Mouse (Mus musculus) cerebellum, adult 11-12 months (tissue): ENCODE measurements around the gene Fam160b1.

Experiments used
- DNase-seq: peaks from one replicate; pipeline ENCODE4 v3.0.0; 2022

Gene Fam160b1

DNA sequence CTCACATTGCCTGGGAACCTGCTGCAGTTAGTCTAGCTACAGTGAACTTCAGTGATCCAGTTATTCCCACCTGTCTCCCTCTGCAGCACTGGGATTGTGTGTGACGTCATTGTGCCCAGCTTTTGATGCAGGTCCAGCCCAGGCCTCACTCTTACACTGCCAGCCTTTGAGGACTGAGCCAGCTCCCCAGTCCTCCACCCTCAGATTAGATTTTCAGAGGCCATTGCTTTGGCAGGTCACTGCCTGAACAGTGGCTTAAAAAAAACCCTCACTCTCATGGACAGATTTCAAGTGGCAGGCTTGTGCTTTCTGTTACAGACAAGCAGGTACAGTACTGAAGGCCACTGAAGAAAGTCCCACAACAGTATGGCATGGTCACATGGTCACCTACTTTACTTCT is 15.8 kb upstream of the Fam160b1 start:
- no peak for DNase-seq

- DNase-seq, result no peak
Measured at GRCm38 (mm10) chr19:57349096-57349495, 11.4 kb upstream of the Fam160b1 start.

GRCm38 (mm10) chr19:57352337-57352935 is 8.0 kb upstream of the Fam160b1 start:
- no peak for DNase-seq

DNA sequence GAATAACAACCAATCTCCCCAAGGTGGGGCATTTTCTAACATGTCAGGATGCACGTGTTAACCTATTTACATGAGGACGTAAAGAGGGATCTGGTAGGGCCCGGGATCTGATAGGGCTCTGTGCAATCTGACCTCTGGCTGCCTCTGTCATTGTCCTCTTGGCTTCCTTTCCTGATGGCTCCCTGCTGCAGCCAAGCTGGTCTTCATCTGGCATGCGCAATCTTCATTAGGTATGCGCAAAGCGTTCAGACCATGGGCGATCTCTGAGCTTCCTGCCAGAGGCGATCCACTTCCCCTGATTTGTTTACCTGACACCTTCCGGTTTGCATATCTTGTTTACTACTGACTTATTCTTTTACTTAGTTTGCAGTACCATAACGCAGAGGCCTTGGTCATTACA is 7.3 kb upstream of the Fam160b1 start:
- no peak for DNase-seq

- no peak for DNase-seq
Measured at GRCm38 (mm10) chr19:57354050-57354449, 6.4 kb upstream of the Fam160b1 start.

- DNase-seq, result no peak
Measured at GRCm38 (mm10) chr19:57354715-57355114, 5.8 kb upstream of the Fam160b1 start.

DNA sequence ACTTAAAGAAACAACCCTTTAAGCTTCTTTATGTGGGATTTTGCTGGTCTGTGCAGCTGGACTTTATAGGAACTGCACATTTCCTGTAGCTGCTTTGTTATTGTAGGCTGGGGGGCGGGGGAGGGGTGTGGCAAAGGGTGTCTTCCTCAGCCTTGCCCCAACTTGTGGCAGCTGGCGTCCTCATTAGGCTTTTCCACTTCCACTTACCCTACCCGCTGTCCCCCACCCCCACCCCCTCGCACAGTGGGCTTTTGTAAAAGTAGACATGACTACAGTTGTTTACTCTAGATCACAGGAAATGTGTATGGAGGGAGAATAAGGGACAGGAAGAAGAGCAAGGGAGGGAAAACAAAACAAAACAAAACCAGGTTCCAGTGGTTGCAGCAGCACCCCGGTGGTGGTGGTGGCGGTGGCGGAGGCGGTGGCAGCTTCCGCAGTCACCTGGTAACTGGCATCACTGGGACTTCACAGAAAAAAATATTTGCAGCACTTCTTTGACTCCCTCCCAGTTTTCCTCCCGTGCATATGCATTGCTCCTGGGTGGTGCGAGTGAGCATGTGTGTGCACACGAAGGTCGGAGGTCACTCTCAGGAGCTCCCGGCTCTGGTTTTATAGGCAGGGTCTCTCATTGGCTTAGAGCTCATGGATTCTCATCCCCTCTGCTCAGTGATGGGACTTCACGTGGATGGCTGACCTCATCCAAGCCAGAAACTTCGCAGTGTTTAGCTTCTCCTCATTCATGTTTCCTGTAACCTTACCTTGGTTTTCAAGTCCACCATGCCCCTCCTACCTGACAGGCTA is 4.8 kb upstream of the Fam160b1 start:
- DNase-seq, result no peak

- no peak for DNase-seq
Measured at GRCm38 (mm10) chr19:57356273-57356672, 4.2 kb upstream of the Fam160b1 start.

DNA sequence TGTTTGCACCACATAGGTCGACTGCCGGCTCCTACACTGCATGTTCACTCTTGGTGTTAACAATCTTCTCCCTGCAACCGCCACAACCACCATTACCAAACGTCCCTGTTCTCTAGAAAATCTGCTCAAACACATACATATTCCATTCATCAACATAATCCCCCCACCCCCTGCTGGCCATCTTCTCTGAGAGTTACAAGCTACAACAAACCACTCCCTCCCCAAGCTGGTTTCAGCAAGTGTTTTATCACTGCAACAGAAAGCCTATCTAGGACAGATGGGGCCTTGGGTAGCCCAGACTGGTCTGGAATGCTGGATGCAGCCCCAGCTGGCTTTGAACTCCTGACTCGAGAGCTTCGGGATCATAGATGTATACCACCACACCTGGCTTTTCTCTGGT is 3.2 kb upstream of the Fam160b1 start:
- DNase-seq, result no peak

DNA sequence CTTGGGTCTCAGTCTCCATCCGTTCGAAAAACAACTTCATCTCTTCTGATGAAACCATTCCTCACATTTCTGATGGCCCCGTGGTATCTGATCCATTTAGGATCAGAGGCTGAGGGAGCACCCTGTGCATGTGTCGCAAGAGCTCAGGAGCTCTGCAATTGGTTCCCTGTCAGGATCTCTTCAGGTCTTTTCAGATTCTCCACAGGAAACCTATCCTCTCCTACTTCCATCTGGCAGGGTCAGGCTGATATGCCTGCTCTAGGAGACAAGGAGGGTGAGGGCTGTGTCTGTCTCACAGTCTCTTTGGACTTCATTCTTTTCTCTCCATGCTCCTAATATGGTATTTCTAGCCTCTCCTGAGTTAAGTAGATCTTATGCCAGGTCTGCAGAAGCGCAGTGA is 2.7 kb upstream of the Fam160b1 start:
- DNase-seq, result no peak

DNA sequence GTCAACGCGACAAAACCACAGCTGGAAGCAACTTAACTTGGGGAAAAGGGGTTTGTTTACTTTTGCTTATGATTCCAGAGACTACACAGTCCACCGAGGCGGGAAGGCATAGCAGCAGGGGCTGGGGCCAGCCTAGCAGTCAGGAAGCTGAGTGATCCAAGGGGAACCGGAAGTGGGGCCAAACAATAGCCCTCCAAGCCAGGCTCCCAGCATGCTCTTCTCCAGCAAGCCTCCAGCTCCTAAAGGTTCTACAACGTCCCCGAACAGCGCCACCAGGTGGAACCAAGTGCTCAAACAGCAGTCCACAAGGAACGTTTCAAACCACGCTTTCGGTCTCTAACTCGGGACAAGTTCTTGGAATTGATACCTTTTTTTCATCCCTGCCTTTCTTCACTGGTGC is 2.2 kb upstream of the Fam160b1 start:
- peak; percentile 52 for DNase-seq

- DNase-seq, result peak; percentile 51
Measured at GRCm38 (mm10) chr19:57358836-57359598, 1.5 kb upstream of the Fam160b1 start.

DNA sequence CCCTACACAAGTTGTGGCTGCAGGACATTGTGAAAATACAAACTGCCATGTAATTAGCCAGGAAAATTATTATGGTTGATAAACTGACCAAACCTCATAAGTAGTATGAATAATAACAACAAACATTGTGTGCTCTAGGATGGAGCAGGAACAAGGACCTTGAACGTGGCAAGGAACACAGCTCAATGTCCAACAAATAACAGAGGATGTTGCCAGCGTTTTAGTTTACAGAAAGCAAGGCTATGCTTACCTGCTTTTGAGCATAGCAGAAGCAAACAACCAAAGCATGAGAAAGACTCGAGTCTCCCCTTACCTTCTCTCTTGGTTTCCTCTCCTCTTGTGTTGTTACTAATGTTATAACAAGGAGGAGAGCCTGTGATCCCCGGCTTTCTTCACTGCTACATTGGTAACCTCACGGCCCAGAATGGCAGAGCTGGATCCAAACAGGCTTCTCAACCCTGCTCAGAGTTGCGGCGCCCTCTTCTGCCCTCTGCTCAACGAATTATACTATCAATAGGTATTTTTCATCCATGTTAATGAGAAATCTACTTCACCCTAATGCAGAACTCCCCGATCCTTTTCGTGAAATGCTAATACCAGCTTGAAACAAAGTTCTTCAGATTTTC is 666 bp upstream of the Fam160b1 start:
- peak; percentile 40 for DNase-seq

DNA sequence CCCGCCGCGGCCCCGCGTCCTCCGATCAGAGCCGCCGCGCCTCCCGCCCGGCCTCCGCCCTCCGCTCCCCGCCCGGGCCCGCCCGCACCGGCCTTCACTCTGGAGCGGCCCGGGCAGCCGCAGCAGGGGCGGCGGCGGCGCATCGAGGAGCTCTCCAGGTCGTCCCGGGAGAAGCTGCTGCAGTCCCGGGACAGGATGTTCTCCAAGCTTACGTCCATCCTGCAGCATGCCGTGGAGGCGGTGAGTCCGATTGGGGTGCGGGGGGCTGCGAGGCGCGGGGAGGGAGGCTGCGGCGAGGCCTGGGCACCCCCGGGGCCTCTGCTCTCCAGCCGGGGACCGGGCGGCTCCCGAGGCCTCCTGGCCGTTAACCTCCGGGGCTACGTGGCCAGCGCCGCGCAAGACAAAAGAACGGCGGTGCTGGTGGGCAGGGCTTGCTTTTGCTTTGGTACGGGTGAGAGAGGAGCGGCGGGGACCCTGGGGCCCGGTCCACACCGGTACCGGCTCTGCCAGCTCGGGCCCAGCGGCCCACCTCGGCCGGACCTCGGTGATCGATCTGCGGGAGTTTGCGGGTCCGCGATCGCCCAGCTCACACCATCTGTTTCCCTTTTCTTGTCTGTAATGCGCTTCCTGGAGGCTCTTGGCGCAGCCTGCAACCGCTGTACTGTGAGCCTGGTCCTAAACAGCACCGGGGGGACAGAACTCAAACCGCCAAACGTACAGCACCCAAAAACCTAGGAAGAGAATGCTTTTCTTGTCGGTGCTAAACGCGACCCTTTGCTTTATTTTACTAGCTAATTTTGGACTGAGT is 855 bp downstream of the Fam160b1 start:
- no peak for DNase-seq

- DNase-seq, result no peak
Measured at GRCm38 (mm10) chr19:57361939-57362307, 1.4 kb downstream of the Fam160b1 start.

GRCm38 (mm10) chr19:57362586-57362985 is 2.1 kb downstream of the Fam160b1 start:
- DNase-seq, result peak; percentile 45

GRCm38 (mm10) chr19:57363076-57363475 is 2.6 kb downstream of the Fam160b1 start:
- DNase-seq, result no peak

- no peak for DNase-seq
Measured at GRCm38 (mm10) chr19:57363538-57363937, 3.1 kb downstream of the Fam160b1 start.

DNA sequence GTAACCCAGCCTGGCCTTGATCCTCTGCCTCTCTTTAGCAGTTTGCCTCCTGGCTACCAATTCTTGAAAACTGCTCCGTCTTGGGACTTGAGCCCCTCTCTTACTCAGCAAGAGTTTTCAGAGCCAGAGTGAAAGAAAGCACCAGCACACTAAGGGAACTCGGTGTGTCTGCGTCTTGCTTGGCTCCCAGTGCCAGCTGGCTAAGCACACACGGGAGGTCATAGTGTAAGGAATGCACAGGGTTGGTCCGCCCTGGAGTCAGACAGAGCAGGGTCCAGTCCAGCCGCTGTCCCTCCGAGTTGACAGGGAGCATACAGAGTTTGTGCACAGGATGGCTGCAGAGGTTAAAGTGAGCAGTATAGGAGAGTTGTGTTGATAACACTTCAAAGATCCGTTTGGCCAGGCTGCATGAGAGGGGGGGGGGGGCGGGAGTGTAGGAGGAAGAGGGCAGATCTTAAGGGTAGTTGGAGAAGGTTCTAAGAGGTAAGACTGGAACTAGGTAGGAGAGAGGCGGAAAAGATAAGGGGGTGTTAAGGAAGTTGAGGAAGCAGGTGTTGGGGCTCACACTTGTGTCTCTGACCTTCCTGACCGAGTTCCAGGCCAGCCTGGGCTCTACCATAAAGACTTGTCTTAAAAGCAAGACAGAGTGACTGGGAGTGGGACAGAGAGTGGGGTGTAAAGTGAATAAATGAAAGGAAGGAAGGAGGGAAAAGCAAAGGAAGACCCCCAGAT is 4.6 kb downstream of the Fam160b1 start:
- DNase-seq, result no peak

GRCm38 (mm10) chr19:57366007-57366406 is 5.5 kb downstream of the Fam160b1 start:
- DNase-seq, result peak; percentile 18

DNA sequence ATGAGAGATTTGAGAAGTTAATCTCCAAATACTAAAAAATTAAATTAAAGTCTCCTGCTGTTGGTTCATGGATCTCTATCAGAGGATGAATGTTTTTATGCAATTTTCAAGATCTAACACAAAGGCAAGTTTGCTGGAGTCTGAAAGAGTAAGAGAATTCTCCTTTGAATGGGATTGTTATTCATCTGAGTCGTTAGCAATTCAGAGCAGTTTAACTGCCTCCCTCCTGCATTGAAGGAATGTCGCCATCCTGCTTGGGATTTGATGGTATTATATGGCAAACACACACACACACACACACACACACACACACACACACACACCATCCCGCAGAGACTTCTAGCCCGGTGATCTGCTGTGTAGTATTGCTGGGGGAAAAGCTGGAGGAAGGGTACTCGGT is 6.1 kb downstream of the Fam160b1 start:
- no peak for DNase-seq

DNA sequence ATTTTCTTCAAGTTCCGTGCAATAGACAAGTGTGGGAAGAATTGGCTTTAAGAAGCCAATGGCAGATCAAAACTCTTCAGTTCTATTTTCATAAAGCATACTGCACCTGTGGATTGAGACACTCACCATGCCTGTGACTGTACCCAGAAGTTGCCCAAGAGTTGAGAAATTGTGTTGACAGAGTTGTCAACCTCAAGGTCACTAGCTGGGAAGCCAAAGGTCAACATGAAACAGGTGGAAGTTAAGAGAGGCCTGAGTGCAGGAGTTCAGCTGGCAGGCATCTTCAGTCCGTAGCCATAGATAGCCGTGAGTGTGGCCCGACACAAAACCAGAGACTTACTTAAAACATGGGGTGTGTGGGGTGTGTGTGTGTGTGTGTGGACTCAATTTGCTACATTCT is 6.7 kb downstream of the Fam160b1 start:
- DNase-seq, result no peak
